Mouse (Mus musculus): ENCODE measurements at regions not wholly inside any gene's neighbourhood (a gene's known extent, or its start where the extent isn't known, plus 50 kb on each side); places are given as distances from the start of the nearest gene placed in this dataset.
"Not testable (repeated sequence)": the region's sequence is repeated elsewhere in the genome, so short reads cannot be mapped to it uniquely, and the experiment has no call there.

- Histone ChIP-seq H3K36me3 (ENCODE audit: inconsistent target) (no peaks in the 10 kb centered on the region), H3K27ac (no peak overlapping the region), H3K4me3 (ENCODE audit: inconsistent target) (no peak overlapping the region), H3K79me2 (ENCODE audit: inconsistent target) (no peaks in the 10 kb centered on the region)
- WGBS (ENCODE audit: missing documents): 45% methylated on average over 5 of the region's 5 CpGs
Observed at GRCm38 (mm10) chr5:3216053-3216452, 125.2 kb upstream of the Cdk6 start.

GRCm38 (mm10) chr5:3219230-3219629 lies 122.1 kb upstream of the Cdk6 start:
- 59% methylated on average over 4 of the region's 4 CpGs for WGBS (ENCODE audit: missing documents)
- Histone ChIP-seq H3K27ac (no peak overlapping the region), H3K79me2 (ENCODE audit: inconsistent target) (no peaks in the 10 kb centered on the region), H3K4me3 (ENCODE audit: inconsistent target) (no peak overlapping the region), H3K36me3 (ENCODE audit: inconsistent target) (no peaks in the 10 kb centered on the region)

GRCm38 (mm10) chr5:3219770-3220169 lies 121.5 kb upstream of the Cdk6 start:
- Histone ChIP-seq H3K4me3 (ENCODE audit: inconsistent target) (no peak overlapping the region), H3K36me3 (ENCODE audit: inconsistent target) (no peaks in the 10 kb centered on the region), H3K27ac (no peak overlapping the region), H3K79me2 (ENCODE audit: inconsistent target) (no peaks in the 10 kb centered on the region)
- 81% methylated on average over 3 of the region's 3 CpGs for WGBS (ENCODE audit: missing documents)

- not testable (repeated sequence) for H3K36me3 ChIP-seq (ENCODE audit: inconsistent target); H3K27ac ChIP-seq; H3K4me3 ChIP-seq (ENCODE audit: inconsistent target); H3K79me2 ChIP-seq (ENCODE audit: inconsistent target)
- 71% methylated on average over 4 of the region's 4 CpGs for WGBS (ENCODE audit: missing documents)
Observed at GRCm38 (mm10) chr5:3223819-3224218, 117.5 kb upstream of the Cdk6 start.

- WGBS (ENCODE audit: missing documents): 90% methylated on average over 14 of the region's 14 CpGs
- not testable (repeated sequence) for H3K36me3 ChIP-seq (ENCODE audit: inconsistent target); H3K27ac ChIP-seq
Observed at GRCm38 (mm10) chr5:3224392-3225054, 116.8 kb upstream of the Cdk6 start.

GRCm38 (mm10) chr5:3225358-3225757 lies 115.9 kb upstream of the Cdk6 start:
- 86% methylated on average over 5 of the region's 8 CpGs for WGBS (ENCODE audit: missing documents)
- H3K36me3 ChIP-seq (ENCODE audit: inconsistent target); H3K27ac ChIP-seq; H3K4me3 ChIP-seq (ENCODE audit: inconsistent target); H3K79me2 ChIP-seq (ENCODE audit: inconsistent target): not testable (repeated sequence)

More at GRCm38 (mm10) chr5:3224392-3225054, 116.8 kb upstream of the Cdk6 start:
- not testable (repeated sequence) for H3K79me2 ChIP-seq (ENCODE audit: inconsistent target); H3K4me3 ChIP-seq (ENCODE audit: inconsistent target)

GRCm38 (mm10) chr5:3244067-3244466 lies 97.2 kb upstream of the Cdk6 start:
- H3K36me3 ChIP-seq (ENCODE audit: inconsistent target); H3K79me2 ChIP-seq (ENCODE audit: inconsistent target); H3K27ac ChIP-seq; H3K4me3 ChIP-seq (ENCODE audit: inconsistent target): not testable (repeated sequence)
- WGBS (ENCODE audit: missing documents): 89% methylated on average over 2 of the region's 2 CpGs

GRCm38 (mm10) chr5:3247333-3247732 lies 94.0 kb upstream of the Cdk6 start:
- no peaks in the 10 kb centered on the region for H3K36me3 ChIP-seq (ENCODE audit: inconsistent target)
- no peak overlapping the region for H3K4me3 ChIP-seq (ENCODE audit: inconsistent target)
- 18% methylated on average over 2 of the region's 2 CpGs for WGBS (ENCODE audit: missing documents)
- H3K27ac ChIP-seq: peak overlapping the region; percentile 77
- H3K79me2 ChIP-seq (ENCODE audit: inconsistent target): no peaks in the 10 kb centered on the region

- Histone ChIP-seq H3K4me3 (ENCODE audit: inconsistent target) (no peak overlapping the region), H3K79me2 (ENCODE audit: inconsistent target) (no peaks in the 10 kb centered on the region), H3K27ac (no peak overlapping the region), H3K36me3 (ENCODE audit: inconsistent target) (no peaks in the 10 kb centered on the region)
- 97% methylated on average over 2 of the region's 2 CpGs for WGBS (ENCODE audit: missing documents)
Observed at GRCm38 (mm10) chr5:3250273-3250672, 91.0 kb upstream of the Cdk6 start.

- Histone ChIP-seq H3K27ac (no peak overlapping the region), H3K36me3 (ENCODE audit: inconsistent target) (no peaks in the 10 kb centered on the region), H3K4me3 (ENCODE audit: inconsistent target) (no peak overlapping the region), H3K79me2 (ENCODE audit: inconsistent target) (no peaks in the 10 kb centered on the region)
- WGBS (ENCODE audit: missing documents): 100% methylated on average over 1 of the region's 1 CpGs
Observed at GRCm38 (mm10) chr5:3260289-3260688, 81.0 kb upstream of the Cdk6 start.

GRCm38 (mm10) chr5:3264988-3265738 lies 76.1 kb upstream of the Cdk6 start:
- 74% methylated on average over 6 of the region's 8 CpGs for WGBS (ENCODE audit: missing documents)
- H3K79me2 ChIP-seq (ENCODE audit: inconsistent target); H3K4me3 ChIP-seq (ENCODE audit: inconsistent target); H3K27ac ChIP-seq; H3K36me3 ChIP-seq (ENCODE audit: inconsistent target): not testable (repeated sequence)

GRCm38 (mm10) chr5:3267021-3267420 lies 74.3 kb upstream of the Cdk6 start:
- Histone ChIP-seq H3K36me3 (ENCODE audit: inconsistent target) (no peaks in the 10 kb centered on the region), H3K27ac (no peak overlapping the region), H3K4me3 (ENCODE audit: inconsistent target) (no peak overlapping the region), H3K79me2 (ENCODE audit: inconsistent target) (no peaks in the 10 kb centered on the region)
- WGBS (ENCODE audit: missing documents): 100% methylated on average over 4 of the region's 5 CpGs

GRCm38 (mm10) chr5:3269760-3270159 lies 71.5 kb upstream of the Cdk6 start:
- Histone ChIP-seq H3K36me3 (ENCODE audit: inconsistent target) (no peaks in the 10 kb centered on the region), H3K4me3 (ENCODE audit: inconsistent target) (no peak overlapping the region), H3K79me2 (ENCODE audit: inconsistent target) (no peaks in the 10 kb centered on the region), H3K27ac (0 out of 2 replicates have a peak overlapping the region, but pooled peaks have one; percentile 17)
- WGBS (ENCODE audit: missing documents): 20% methylated on average over 7 of the region's 7 CpGs

- not testable (repeated sequence) for H3K36me3 ChIP-seq (ENCODE audit: inconsistent target); H3K4me3 ChIP-seq (ENCODE audit: inconsistent target); H3K79me2 ChIP-seq (ENCODE audit: inconsistent target); H3K27ac ChIP-seq
- 13% methylated on average over 1 of the region's 1 CpGs for WGBS (ENCODE audit: missing documents)
Observed at GRCm38 (mm10) chr5:3273140-3273539, 68.1 kb upstream of the Cdk6 start.

- WGBS (ENCODE audit: missing documents): 94% methylated on average over 15 of the region's 16 CpGs
- not testable (repeated sequence) for H3K27ac ChIP-seq; H3K36me3 ChIP-seq (ENCODE audit: inconsistent target); H3K4me3 ChIP-seq (ENCODE audit: inconsistent target); H3K79me2 ChIP-seq (ENCODE audit: inconsistent target)
Observed at GRCm38 (mm10) chr5:3277241-3277640, 64.0 kb upstream of the Cdk6 start.
